Mouse (Mus musculus) G1E (cell line): Measurements from ENCODE around the gene Gm2237.
"Not testable (repeated sequence)": the region's sequence is repeated elsewhere in the genome, so short reads cannot be mapped to it uniquely, and the experiment has no call there.

Experiments
- CTCF ChIP-seq: IDR thresholded peaks from 2 replicates; pipeline ENCODE4 v1.5.1; 2012; ENCODE audit warnings: low read depth, low read length, inconsistent platforms, mixed read lengths
- GATA1 ChIP-seq: IDR thresholded peaks from 2 replicates; pipeline ENCODE4 v1.6.1; 2012; ENCODE audit warnings: borderline replicate concordance, low read length, inconsistent platforms, mixed read lengths
- GATA2 ChIP-seq: IDR thresholded peaks from 2 replicates; pipeline ENCODE4 v1.6.1; 2012; ENCODE audit warnings: low read depth, low read length, inconsistent platforms, borderline replicate concordance
- POLR2AphosphoS5 ChIP-seq: IDR thresholded peaks from 2 replicates; pipeline ENCODE4 v1.6.1; 2012; ENCODE audit warnings: low read depth, low read length, inconsistent platforms; ENCODE audit not compliant: insufficient replicate concordance
- TAL1 ChIP-seq: conservative IDR thresholded peaks from 2 replicates; pipeline ENCODE4 v1.6.1; 2012; ENCODE audit warnings: low read depth, low read length, inconsistent platforms, mixed read lengths

DNA sequence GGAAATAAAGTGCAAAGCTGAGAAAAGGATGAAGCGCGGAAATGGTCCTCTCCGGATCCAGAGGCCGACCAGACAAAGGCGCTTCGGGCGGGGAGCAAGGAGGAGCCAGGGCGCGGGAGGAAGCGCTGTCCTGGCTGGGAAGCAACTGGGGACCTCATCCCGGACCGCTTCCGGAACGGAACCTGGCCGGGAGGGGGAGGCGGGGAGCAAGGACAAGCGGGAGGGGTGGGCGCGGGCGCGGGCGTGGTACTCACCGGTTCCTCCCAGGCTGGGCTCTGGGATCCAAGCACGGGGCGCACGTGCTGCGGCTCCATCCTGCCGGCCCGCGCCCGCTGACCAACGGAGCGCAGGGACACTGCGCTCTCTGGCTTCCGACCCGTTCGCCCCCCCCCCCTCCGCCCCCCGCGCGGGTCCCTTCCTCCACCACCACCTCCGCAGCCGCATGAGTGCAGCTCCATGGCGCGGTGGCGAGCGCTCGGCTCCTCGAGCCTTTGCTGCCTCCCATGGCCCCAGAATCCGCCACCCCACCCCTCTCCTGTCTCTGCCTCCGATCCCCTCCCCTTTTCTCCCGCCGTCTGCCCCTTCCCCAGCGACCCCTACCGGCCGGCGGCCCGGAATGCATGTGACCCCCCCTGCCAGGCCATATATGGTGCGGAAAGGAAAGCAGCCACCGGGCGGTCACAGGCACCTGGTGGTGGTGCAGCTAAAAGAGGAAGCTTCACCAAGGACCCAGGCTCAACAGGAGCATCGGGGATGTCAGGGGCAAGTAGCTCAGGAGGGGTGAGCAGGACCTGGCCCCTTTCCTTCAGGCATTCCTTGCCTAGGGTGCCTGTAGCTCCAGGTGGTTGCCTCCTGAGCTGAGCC lies at the start of gene Gm2237:
- not testable (repeated sequence) for TF ChIP-seq CTCF, GATA1, TAL1, GATA2, POLR2AphosphoS5
